Mouse (Mus musculus) liver, adult 2 months (tissue): Measurements from ENCODE around the gene Gm20431. TPM values are rescaled to one million over a fixed set of nuclear protein-coding genes. Genes with fewer than 3 reads are reported as not detected.
"Not testable (repeated sequence)": the region's sequence is repeated elsewhere in the genome, so short reads cannot be mapped to it uniquely, and the experiment has no call there.

Experiments used
- DNase-seq: peaks from one replicate; pipeline ENCODE4 v3.0.0-alpha.2; 2011; ENCODE audit warnings: low read depth, low spot score; ENCODE audit errors: extremely low read depth
- H3K27ac ChIP-seq: fragments of 200-500 bp; replicated peaks from 2 replicates; pipeline ENCODE4 v1.5.1; 2012; ENCODE audit warnings: low read depth, mild to moderate bottlenecking, control low read depth, inconsistent platforms, low read length; ENCODE audit not compliant: insufficient read depth
- H3K27me3 ChIP-seq: fragments of 200-500 bp; 2 replicates; pipeline ENCODE4 v1.6.1; 2012; ENCODE audit warnings: mild to moderate bottlenecking, moderate library complexity, low read length, inconsistent platforms; ENCODE audit not compliant: control insufficient read depth, insufficient read depth
- H3K36me3 ChIP-seq: fragments of 200-500 bp; 2 replicates; pipeline ENCODE4 v1.6.1; 2012; ENCODE audit warnings: low read length, inconsistent platforms; ENCODE audit not compliant: control insufficient read depth, insufficient read depth
- H3K4me1 ChIP-seq: fragments of 200-500 bp; 2 replicates; pipeline ENCODE4 v1.6.1; 2011; ENCODE audit warnings: low read length; ENCODE audit not compliant: control insufficient read depth, insufficient read depth
- H3K4me3 ChIP-seq: fragments of 200-500 bp; 2 replicates; pipeline ENCODE4 v1.5.1; 2011; ENCODE audit warnings: low read depth, mild to moderate bottlenecking, control low read depth, low read length, moderate library complexity; ENCODE audit not compliant: insufficient read depth
- H3K79me2 ChIP-seq: fragments of 200-500 bp; 2 replicates; pipeline ENCODE4 v1.6.1; 2012; ENCODE audit warnings: inconsistent platforms, mild to moderate bottlenecking, low read length, moderate library complexity; ENCODE audit not compliant: control insufficient read depth, insufficient read depth
- H3K9ac ChIP-seq: fragments of 200-500 bp; 2 replicates; pipeline ENCODE4 v1.6.1; 2012; ENCODE audit warnings: low read depth, mild to moderate bottlenecking, control low read depth, inconsistent platforms, low read length
- CTCF ChIP-seq: fragments of 200-500 bp; IDR thresholded peaks from 2 replicates; pipeline ENCODE4 v1.5.1; 2011; ENCODE audit warnings: low read depth, low read length, control low read depth
- POLR2A ChIP-seq: fragments of 200-500 bp; IDR thresholded peaks from 2 replicates; pipeline ENCODE4 v1.6.1; 2011; ENCODE audit warnings: low read length, control low read depth; ENCODE audit not compliant: insufficient read depth; ENCODE audit errors: extremely low read depth
- WGBS: fragments of 180-500 bp; shearing (Covaris S2); methylation state at CpG from one replicate; pipeline ENCODE4 v1.1.7; 2018; 5-methylcytosine and 5-hydroxymethylcytosine counted together
- polyA plus RNA-seq: library from polyadenylated mRNA; depleted of rRNA; stranded (reverse); fragments of >200 nt; gene quantifications from 2 replicates; pipeline ENCODE4 v1.2.3, GENCODE M21; 2012
- total RNA-seq: library from RNA; depleted of rRNA; stranded (reverse); fragments of >200 nt; gene quantifications from 2 replicates; pipeline ENCODE4 v1.2.3, GENCODE M21; 2014

Gm20431 gene
- total and polyA plus RNA-seq, 2 experiments: 10.8 TPM; not detected in 1

DNA sequence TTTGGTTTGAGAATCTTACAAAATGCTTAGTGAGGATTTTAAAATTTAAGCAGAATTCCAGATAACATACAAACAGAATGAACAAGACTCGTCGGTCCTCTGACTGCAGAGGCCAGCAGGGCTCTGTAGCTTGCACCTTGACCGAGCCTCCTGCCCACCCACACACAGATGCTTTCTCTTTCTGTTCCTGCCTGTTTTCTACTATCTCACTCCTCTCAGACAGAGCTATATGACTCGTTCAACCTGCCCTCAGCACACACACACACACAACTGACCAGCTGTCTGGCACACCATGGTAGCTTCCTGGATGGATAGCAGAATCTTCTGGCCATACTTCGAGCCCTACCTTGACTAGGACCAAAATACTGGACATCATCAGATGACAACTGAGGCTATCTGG is 38.3 kb downstream of the Gm20431 start:
- WGBS: 11% methylated on average over 5 of the region's 5 CpGs
- Histone ChIP-seq H3K4me1 (peaks cover 3% of the 10 kb centered on the region; the same call in 1 of the 2 replicates), H3K79me2 (peaks cover 69% of the 10 kb centered on the region), H3K27me3 (no peaks in the 10 kb centered on the region), H3K9ac (no peak overlapping the region), H3K36me3 (no peaks in the 10 kb centered on the region), H3K27ac (no peak overlapping the region), H3K4me3 (no peak overlapping the region)
- TF ChIP-seq CTCF: no peak
- DNase-seq: no peak

- Histone ChIP-seq H3K36me3 (no peaks in the 10 kb centered on the region), H3K27ac (no peak overlapping the region), H3K4me3 (no peak overlapping the region), H3K4me1 (peaks cover 3% of the 10 kb centered on the region; the same call in 1 of the 2 replicates), H3K79me2 (peaks cover 65% of the 10 kb centered on the region), H3K27me3 (no peaks in the 10 kb centered on the region), H3K9ac (no peak overlapping the region)
- WGBS: 43% methylated on average over 13 of the region's 13 CpGs
- TF ChIP-seq POLR2A (no peak), CTCF (no peak)
- no peak for DNase-seq
Observed at GRCm38 (mm10) chr2:167622352-167622751, 38.9 kb downstream of the Gm20431 start.

DNA sequence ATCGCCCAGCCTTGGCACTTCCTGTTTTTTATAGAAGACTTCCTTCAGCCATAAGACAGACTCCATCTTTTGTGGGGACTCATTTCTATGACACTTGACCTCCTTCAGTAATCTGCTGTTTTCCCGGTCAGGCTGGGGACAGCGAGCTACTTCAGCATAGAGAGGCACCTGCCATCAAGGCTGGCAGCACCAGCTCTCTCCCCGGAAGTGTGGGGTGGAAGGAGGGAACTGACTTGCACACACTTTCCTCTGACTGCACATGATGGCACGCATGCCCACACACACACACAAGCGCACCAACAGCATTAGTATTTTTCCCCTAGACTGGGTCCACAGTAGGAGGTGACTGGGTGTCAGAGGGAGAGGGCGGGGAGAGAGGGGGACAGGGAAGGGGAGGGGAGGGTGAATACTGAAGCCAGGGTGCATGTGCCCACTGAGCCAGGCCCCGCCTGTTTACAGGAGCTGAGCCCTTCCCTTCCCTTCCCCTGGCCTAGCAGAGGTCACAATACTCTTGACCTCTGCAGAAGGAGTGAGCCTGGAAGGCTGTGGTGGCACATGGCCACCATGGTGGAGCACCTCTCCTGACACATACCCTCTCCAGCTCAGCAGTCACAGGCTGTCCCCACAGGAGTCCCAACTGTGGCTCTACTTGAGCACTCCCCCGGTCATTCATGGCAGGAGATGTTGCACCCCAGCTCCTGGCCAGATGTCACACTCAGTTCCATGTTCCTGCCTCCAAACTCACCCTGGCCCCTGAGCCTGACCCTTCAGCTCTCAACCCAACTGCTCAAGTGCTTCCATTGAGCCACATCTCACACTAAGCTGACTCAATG is 39.8 kb downstream of the Gm20431 start:
- Histone ChIP-seq H3K4me3 (no peak overlapping the region), H3K9ac (no peak overlapping the region), H3K27me3 (no peaks in the 10 kb centered on the region), H3K79me2 (peaks cover 63% of the 10 kb centered on the region), H3K4me1 (peaks cover 3% of the 10 kb centered on the region; the same call in 1 of the 2 replicates), H3K36me3 (peaks cover 4% of the 10 kb centered on the region; the same call in 1 of the 2 replicates), H3K27ac (no peak overlapping the region)
- 78% methylated on average over 9 of the region's 9 CpGs for WGBS
- TF ChIP-seq POLR2A: no peak
- TF ChIP-seq CTCF: no peak
- no peak for DNase-seq

GRCm38 (mm10) chr2:167617472-167617871 is 43.8 kb downstream of the Gm20431 start:
- peaks cover 11% of the 10 kb centered on the region; the same call in 1 of the 2 replicates for H3K36me3 ChIP-seq
- H3K79me2 ChIP-seq: peaks cover 50% of the 10 kb centered on the region
- no peak overlapping the region for H3K27ac ChIP-seq
- DNase-seq: no peak
- no peak overlapping the region for H3K4me3 ChIP-seq
- H3K27me3 ChIP-seq: no peaks in the 10 kb centered on the region
- no peak overlapping the region for H3K9ac ChIP-seq
- H3K4me1 ChIP-seq: no peaks in the 10 kb centered on the region
- 79% methylated on average over 4 of the region's 4 CpGs for WGBS
- TF ChIP-seq POLR2A: no peak

- no peaks in the 10 kb centered on the region for H3K4me1 ChIP-seq
- DNase-seq: peak; percentile 52
- H3K27me3 ChIP-seq: no peaks in the 10 kb centered on the region
- H3K27ac ChIP-seq: no peak overlapping the region
- TF ChIP-seq CTCF (no peak), POLR2A (no peak)
- peaks cover 11% of the 10 kb centered on the region; the same call in 1 of the 2 replicates for H3K36me3 ChIP-seq
- H3K4me3 ChIP-seq: no peak overlapping the region
- H3K9ac ChIP-seq: no peak overlapping the region
- peaks cover 46% of the 10 kb centered on the region for H3K79me2 ChIP-seq
- WGBS: 26% methylated on average over 3 of the region's 3 CpGs
Observed at GRCm38 (mm10) chr2:167617034-167617433, 44.3 kb downstream of the Gm20431 start.

DNA sequence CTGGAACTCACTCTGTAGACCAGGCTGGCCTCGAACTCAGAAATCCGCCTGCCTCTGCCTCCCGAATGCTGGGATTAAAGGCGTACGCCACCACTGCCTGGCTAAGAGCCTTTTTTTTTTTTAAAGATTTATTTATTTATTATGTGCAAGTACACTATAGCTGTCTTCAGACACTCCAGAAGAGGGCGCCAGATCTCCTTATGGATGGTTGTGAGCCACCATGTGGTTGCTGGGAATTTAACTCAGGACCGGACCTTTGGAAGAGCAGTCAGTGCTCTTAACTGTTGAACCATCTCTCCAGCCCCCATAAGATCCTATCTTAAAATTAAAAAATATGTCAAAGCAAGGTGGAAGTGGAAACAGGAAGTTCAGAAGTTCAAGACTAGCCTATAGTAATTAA is 48.0 kb downstream of the Gm20431 start:
- Histone ChIP-seq H3K36me3 (peaks cover 14% of the 10 kb centered on the region), H3K79me2 (peaks cover 19% of the 10 kb centered on the region; the same call in 1 of the 2 replicates)
- WGBS: 95% methylated on average over 7 of the region's 7 CpGs

More for the DNA sequence above, 48.0 kb downstream of the Gm20431 start:
- not testable (repeated sequence) for DNase-seq, H3K27me3 ChIP-seq, H3K9ac ChIP-seq, H3K27ac ChIP-seq, H3K4me1 ChIP-seq, H3K4me3 ChIP-seq
